Mouse (Mus musculus) megakaryocyte progenitor cell, adult 5-6 weeks (primary cell): Measurements from ENCODE around the gene Tnnt1. TPM values are rescaled to one million over a fixed set of nuclear protein-coding genes. Genes with fewer than 3 reads are reported as not detected.

Experiments used
- total RNA-seq, 2 experiments: library from RNA; stranded (forward) in 1 of 2; stranded (reverse) in 1 of 2; fragments of 157-497, 149-512 nt in 1 of 2; fragments of 200-1000 nt in 1 of 2; gene quantifications; 2 replicates each; pipeline versions ENCODE4 v1.2.3 to v1.2.4; 2015 to 2017

The Tnnt1 gene
- total RNA-seq, 2 experiments from 2014 or later, result 5.6 to 17.4 TPM

Other genes with a start within 250 kb of the Tnnt1 start
- 0.51 and 0.79 TPM in 2 replicates for gene Ncr1, start 178.7 kb downstream of the Tnnt1 start, total RNA-seq (2015)
- not detected in 2 replicates for gene Ncr1, start 178.7 kb downstream of the Tnnt1 start, total RNA-seq (2017)
- gene Gp6, start 118.6 kb downstream of the Tnnt1 start, total RNA-seq (2015), result not detected in 2 replicates
- gene Gp6, start 118.6 kb downstream of the Tnnt1 start, total RNA-seq (2017), result not detected in 2 replicates
- 3.3 and 4.7 TPM in 2 replicates for gene Rdh13, start 70.7 kb downstream of the Tnnt1 start, total RNA-seq (2015)
- 16.1 and 32.6 TPM in 2 replicates for gene Rdh13, start 70.7 kb downstream of the Tnnt1 start, total RNA-seq (2017)
- 2.0 and 2.8 TPM in 2 replicates for gene Eps8l1, start 55.7 kb downstream of the Tnnt1 start, total RNA-seq (2015)
- 1.6 and 5.1 TPM in 2 replicates for gene Eps8l1, start 55.7 kb downstream of the Tnnt1 start, total RNA-seq (2017)
- 85.6 and 97.7 TPM in 2 replicates for gene Ppp1r12c, start 14.7 kb downstream of the Tnnt1 start, total RNA-seq (2015)
- 106 and 112 TPM in 2 replicates for gene Ppp1r12c, start 14.7 kb downstream of the Tnnt1 start, total RNA-seq (2017)
- gene Tnni3, start 7.8 kb upstream of the Tnnt1 start, total RNA-seq (2015), result 4.8 and 5.2 TPM in 2 replicates
- gene Tnni3, start 7.8 kb upstream of the Tnnt1 start, total RNA-seq (2017), result 2.1 and 6.0 TPM in 2 replicates
- gene Dnaaf3, start 16.1 kb upstream of the Tnnt1 start, total RNA-seq (2015), result 0.59 and 0.95 TPM in 2 replicates
- gene Dnaaf3, start 16.1 kb upstream of the Tnnt1 start, total RNA-seq (2017), result 1.3 and 1.4 TPM in 2 replicates
- not detected in 2 replicates for gene Syt5, start 31.2 kb upstream of the Tnnt1 start, total RNA-seq (2015)
- gene Syt5, start 31.2 kb upstream of the Tnnt1 start, total RNA-seq (2017), result not detected in 2 replicates
- gene Ptprh, start 87.7 kb upstream of the Tnnt1 start, total RNA-seq (2015), result not detected in 2 replicates
- not detected in 2 replicates for gene Ptprh, start 87.7 kb upstream of the Tnnt1 start, total RNA-seq (2017)
- gene Tmem86b, start 115.0 kb upstream of the Tnnt1 start, total RNA-seq (2015), result 6.7 and 8.9 TPM in 2 replicates
- gene Tmem86b, start 115.0 kb upstream of the Tnnt1 start, total RNA-seq (2017), result 15.2 and 22.4 TPM in 2 replicates
- gene Ppp6r1, start 142.6 kb upstream of the Tnnt1 start, total RNA-seq (2015), result 99.0 and 102 TPM in 2 replicates
- gene Ppp6r1, start 142.6 kb upstream of the Tnnt1 start, total RNA-seq (2017), result 124 and 144 TPM in 2 replicates
- gene Hspbp1, start 168.7 kb upstream of the Tnnt1 start, total RNA-seq (2015), result 48.1 and 52.5 TPM in 2 replicates
- 20.2 and 26.2 TPM in 2 replicates for gene Hspbp1, start 168.7 kb upstream of the Tnnt1 start, total RNA-seq (2017)
- 0.44 TPM in 1 of 2 replicates, not detected in the other for gene Brsk1, start 174.2 kb upstream of the Tnnt1 start, total RNA-seq (2015)
- not detected in 2 replicates for gene Brsk1, start 174.2 kb upstream of the Tnnt1 start, total RNA-seq (2017)
- 10.1 and 12.1 TPM in 2 replicates for gene Tmem150b, start 208.9 kb upstream of the Tnnt1 start, total RNA-seq (2015)
- 23.0 and 24.4 TPM in 2 replicates for gene Tmem150b, start 208.9 kb upstream of the Tnnt1 start, total RNA-seq (2017)
- 37.3 and 41.0 TPM in 2 replicates for gene Kmt5c, start 223.7 kb upstream of the Tnnt1 start, total RNA-seq (2015)
- 50.1 and 55.6 TPM in 2 replicates for gene Kmt5c, start 223.7 kb upstream of the Tnnt1 start, total RNA-seq (2017)
- 63.0 and 71.7 TPM in 2 replicates for gene Cox6b2, start 236.7 kb upstream of the Tnnt1 start, total RNA-seq (2015)
- 44.2 and 66.7 TPM in 2 replicates for gene Cox6b2, start 236.7 kb upstream of the Tnnt1 start, total RNA-seq (2017)